Mouse (Mus musculus) Muller cell, postnatal 12 days (primary cell): Measurements from ENCODE around the gene Ankrd11.

ENCODE experiments used
- DNase-seq: peaks from one replicate; pipeline ENCODE4 v3.0.0-alpha.2; 2015; ENCODE audit errors: inconsistent ontology term

The Ankrd11 gene

DNA sequence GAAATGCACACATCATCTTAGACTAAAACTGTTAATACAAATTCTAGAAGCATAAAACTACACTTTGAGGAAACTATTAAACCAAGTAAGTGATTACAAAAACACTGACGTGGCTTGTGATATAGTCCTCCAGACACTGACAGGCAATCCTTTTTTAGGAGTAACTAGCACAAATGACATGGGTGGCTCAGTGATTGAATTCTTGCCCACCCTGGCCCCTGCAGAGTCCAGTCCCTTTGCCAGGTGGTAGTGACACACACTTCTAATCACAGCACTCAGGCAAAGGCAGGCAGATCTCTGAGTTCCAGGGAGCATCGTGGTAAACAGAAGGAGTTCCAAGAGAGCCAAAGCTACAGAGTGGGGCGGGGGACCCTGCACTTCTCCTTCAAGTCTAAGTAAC lies 36.7 kb downstream of the Ankrd11 start:
- DNase-seq, result no peak

DNA sequence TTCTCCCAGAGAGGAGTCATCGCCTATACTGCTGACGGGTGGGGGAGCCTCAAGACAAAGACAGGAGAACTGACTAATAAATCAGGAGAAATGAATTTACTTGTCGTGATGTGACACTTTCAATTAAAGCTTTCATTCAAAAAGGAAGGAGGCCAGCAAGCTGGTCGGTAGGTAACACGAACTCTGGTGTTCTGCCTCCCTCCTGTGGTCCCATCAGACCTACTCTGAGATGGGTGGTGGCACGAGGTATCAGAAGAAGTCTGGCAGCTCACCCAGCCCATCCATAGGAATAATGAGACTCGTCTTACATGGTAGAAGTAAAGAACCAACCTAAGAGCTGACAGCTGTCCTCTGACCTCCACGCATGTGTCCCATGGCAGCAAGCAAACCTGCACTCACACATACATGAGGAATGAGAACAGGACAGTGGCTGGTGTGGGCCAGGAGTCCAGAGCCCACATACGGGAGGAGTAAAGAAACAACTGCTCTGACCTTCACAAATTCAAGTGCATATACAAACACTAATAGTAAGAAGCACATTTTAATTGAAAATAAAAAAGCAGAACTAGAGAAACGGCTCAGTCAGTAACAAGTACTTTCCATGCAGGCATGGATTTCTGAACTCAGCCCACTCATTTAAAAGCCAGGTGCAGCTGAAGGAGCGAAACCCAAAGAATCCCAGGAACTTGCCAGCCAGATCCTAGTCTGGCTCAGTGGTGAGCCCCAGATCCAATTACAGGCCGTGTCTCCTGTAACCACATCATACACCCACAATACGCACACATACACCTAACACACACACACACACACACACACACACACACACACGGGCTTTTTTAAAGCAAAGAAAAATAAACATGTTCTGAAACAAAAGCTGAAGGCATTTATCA lies 37.8 kb downstream of the Ankrd11 start:
- DNase-seq, result peak; percentile 50

DNA sequence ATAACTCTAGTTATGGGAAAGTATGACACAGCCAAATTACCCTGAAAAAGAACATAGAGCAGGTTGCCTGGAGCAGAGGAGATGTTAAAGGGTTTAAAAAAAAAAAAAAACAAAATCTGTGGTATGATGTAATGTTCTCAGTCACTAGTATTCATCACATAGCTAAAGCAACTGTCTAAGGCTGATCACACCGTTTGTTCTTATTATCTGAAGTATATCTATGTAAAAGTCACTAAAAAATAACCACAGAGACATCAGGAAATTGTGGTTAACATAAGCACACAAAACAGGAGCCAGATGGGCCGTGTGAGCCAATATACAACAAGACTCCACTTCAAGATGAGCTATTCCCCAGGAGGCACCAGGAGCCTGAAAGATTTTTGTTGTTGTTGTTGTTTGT lies 41.8 kb downstream of the Ankrd11 start:
- DNase-seq, result no peak

DNA sequence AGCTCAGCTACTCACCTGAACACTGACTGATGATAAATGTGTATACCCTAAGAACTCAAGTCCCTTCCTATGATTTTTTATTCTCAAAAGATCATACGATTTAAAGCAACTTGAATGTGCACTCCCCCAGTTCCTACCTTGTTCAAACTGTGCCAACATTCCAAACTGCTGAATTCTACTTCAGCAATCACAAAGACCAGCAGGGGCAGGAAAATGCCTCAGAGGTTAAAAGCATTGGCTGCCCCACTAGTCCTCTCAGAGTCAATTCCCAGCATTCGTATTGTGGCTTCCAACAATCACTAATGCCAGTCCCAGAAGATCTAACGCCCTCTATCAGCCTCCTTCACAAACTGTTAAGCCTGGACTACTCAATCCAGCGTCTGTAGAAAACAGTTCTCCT lies 44.1 kb downstream of the Ankrd11 start:
- peak; percentile 52 for DNase-seq

DNA sequence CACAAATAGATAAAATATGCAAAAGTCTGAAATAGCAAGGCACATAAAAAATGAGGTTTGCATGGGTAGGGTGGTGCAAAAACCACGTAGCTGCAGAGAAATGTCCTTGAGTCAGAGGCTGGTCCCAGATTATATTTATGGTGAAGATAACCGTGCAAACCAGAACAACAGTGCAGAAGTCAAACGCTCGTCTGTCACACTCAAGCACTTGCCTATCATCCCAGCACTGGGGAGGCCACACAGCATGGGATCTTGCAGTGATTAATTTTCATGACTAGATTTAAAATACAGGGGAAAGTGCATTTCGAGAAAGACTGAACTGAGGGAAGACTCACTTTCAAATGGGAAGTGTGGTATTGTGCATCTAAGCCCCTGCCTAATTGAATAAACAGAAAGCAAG lies 48.3 kb downstream of the Ankrd11 start:
- DNase-seq, result no peak

DNA sequence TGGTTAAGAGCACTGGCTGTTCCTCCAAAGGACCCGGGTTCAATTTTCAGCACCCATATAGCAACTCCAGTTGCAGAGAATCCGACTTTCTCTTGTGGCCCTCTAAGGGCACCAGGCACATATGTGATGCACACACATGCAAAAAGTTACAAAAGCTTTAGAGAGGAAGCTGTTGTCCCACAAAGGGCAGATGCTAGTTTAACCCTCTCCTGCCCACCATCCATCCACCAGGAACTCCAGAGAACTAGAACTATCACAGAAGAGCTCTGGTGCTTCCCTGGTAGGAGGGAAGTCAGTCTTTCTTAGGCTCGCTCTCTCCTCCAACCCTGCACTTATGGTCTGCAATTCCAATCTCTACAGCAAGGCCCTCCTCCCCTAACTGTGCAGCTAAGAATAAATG lies 49.0 kb downstream of the Ankrd11 start:
- no peak for DNase-seq

DNA sequence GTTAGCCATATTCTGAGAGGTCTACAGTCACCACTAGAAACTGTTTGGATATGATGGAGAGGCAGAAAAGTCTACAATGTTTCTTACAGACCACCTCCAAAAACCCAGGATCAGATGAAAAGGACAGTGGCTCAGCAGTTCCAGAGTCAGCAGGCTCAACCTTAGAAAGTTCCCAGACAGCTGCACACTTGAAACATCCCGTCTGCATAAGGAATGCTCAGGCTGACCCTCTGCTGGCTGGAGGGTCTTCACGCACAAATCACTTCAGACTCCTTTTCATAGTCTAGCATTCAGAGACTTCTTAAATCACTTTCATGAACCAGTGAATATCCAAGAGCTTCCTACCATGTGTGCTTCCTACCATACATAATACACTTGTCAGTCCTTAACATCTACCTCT lies 49.8 kb downstream of the Ankrd11 start:
- no peak for DNase-seq

DNA sequence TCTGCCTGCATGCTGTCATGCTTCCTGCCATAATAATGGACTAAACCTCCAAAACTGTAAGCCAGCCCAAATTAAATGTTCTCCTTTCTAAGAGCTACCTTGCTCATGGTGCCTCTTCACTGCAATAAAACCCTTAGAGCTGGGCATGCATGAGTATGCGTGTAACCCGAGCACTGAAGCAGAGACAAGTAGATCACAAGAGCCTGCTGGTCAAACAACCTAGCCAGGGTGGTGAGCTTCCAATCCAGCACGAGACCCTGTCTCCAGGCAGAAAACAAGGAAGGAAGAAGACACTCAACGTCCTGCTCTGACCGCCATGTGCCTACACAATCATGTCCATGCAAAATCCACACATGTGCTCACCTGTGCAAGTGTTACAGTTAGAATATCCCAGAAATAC lies 50.7 kb downstream of the Ankrd11 start:
- DNase-seq, result no peak

DNA sequence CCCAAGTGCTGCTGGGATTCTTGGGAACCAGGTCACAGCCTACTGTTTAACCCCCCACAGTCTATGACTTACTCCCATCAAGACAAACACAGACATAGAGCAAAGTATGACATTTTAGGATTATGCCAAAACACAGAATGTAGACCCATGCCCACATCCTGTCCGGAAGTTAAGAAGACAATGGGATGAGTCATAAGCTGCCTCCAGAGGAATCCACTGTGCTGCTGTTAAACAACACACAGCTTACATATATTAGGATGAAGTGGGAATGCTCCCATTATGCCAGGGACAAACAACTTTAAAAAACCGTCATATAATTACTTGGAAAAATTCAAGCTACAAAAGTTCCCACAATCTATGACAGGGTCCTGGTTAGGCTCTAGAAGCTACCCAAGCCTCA lies 52.1 kb downstream of the Ankrd11 start:
- peak; percentile 62 for DNase-seq

DNA sequence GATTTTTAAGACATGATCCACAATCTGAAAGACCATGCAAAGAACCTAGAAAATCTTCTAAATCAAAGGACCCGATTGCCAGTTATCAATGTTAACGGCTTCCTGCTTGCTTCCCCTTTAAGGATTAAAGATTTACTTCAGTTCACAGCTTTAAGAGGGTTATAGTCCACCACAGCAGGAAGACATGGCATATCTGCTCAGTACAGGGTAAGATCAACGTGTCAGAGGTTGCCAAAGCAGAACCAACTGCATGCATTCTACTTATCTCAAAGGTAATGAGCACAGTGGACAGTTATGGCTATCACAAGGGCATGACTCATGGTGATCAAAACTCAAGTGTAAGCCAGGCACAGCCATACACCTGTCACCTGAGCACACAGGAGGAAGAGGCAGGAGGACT lies 53.1 kb downstream of the Ankrd11 start:
- no peak for DNase-seq

DNA sequence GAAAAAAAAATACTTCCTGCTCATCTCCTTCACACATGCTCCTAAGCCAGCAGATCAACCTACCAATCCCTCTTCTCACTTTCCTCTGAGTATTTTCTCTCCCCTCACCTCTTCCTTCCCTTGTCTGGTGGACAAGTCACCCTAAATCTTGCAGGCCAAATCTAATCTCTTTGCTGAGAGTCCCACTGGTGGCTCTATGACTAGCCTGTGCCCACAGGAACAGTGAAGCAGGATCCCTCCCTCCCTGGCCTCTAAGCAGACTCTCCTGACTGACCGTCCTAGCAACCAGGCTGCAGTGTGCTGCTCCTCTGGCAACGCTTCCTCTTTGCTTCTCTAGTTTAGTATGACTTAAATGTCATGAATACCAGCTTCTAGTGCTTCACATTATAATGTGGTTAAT lies 54.8 kb downstream of the Ankrd11 start:
- no peak for DNase-seq

DNA sequence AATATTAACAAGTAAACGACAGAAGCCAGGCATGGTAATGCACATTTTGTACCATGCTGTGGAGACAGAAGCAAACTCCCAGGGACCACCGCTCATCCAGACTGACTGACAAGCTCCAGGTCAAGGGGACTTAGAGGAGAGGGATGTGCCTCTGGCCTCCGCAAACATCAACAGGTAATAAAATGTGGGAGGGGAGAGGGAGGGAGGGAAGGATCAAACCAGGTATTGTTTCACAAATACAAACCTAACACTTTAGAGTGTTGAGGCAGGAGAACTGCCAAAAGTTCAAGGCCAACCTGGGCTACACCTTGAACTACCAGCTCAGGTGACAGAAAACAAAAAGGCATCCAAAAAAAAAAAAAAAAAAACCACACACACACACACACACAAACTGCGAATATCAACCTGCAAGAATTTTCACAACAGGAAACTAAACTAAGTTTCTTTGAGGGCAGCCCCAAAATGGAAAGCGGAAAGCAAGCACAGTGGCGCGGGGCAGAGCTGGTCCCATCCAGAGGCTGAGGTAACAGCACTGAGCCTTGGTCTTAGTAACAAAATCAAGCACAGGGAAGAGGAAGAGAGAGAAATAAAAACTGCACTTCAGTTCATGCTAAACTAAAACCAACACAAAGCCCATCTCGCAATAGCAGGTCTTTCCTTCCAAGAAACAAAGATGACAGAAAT lies 55.4 kb downstream of the Ankrd11 start:
- DNase-seq, result no peak

DNA sequence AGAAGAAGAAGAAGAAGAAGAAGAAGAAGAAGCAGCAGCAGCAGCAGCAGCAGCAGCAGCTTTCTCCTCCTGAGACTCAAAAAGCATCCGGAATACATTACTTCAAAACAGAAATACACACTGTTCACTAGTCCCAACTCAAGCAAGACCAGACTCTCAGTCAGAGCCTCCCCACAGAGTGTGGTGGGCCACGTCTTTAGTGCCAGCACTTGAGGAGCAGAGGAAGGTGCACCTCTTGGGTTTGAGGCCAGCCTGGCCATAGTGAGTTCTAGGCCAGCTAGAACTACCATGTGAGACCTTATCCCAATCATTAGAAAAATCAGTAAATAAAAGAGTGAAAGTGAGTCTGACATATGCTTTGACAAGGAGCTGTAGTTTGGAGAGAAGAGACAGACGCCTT lies 57.9 kb downstream of the Ankrd11 start:
- no peak for DNase-seq

DNA sequence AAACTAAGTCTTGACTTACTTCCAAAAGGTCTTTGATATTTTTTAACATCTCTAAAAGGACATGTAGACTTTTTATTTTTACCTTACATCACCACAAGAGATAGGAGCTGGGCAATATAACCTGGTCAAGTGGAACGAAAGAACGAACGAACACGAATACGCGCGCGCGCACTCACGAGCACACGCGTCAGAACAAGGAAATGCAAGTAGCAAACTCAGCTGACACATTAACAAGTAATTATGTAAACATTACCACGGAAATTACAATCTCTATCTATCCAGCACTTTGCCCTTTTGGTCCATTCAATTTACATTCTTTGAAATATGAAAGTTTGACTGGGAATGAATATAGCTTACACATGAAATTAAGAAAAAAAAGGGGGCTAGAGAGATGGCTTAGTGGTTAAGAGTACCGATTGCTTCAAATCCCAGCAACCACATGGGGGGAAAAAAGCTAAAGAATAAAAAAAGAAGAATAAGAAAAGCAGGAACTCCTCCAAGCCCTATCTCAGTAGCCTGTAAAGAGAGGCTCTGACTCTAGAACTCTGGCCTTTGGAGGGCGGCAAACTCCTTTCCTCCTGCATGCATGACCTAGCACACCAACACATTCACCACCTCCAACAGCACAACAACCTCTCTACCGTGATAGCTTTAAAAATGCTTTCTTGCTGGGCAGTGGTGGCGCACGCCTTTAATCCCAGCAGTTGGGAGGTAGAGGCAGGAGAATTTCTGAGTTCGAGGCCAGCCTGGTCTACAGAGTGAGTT lies 58.7 kb downstream of the Ankrd11 start:
- no peak for DNase-seq

DNA sequence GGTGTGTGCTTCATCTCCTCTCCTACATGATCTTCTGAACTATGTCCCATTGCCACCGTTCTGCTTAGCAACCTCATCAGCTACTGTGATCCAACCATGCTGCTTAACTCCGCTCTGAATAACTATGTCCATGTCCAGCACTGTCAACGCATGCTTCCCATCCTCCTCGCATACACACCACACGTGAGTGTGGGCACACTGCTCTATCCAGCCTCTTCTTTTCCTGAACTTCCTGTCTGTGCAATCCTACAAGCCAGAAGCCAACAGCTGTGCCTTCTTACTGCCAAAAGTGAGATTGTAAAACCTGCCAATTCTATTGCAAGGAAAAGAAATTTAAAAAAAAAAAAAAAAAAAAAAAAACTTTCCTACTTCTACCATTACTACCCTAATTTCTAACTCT lies 60.4 kb downstream of the Ankrd11 start:
- no peak for DNase-seq

DNA sequence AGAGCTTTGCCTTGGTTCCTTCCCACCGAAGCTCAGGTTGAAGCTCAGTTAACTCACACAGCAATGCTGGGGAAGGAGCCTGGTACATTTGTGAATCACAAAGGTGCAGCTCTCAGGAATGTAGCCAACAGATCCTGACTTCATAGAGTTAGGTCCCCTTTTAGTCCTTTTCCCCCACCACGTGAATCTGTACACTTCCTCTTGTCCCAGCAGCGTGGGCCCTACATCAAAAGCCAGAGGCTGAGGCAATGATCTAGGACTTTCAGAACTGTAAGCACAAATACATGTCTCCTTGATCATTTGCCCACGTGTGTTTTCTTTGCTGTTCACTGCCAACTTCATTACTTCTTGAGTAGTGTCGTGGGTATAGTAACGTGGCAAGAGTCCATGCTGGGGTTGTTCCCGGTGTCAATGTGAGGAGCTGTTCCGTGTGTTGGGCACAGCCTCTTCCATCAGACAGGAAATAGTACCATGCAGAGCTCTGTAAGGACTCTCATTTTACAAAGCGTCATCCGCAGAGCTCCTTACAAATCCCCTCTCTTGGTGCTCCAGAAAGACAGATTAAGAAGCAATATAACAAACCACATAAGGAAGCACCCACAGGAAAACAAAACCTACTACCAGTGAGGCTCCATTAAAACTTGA lies 62.1 kb downstream of the Ankrd11 start:
- DNase-seq, result no peak

DNA sequence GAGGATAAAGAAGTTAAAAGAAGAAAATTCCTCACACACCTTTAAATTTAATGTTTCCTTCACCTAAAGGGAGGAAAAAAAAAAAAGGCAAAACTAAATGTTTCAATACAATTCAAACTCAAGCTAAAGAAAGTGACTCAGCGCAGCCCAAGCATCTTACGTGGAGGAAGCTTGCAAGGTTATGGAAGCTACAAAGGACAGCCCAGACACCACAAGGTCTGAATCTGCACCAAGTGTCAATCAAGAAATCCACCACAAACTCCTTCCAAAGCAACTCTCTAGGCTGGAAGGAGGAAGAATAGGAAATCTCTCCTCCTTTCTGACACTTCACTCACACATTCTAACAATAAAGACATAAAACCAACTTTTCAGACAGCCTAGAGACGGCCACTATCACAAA lies 62.7 kb downstream of the Ankrd11 start:
- no peak for DNase-seq

DNA sequence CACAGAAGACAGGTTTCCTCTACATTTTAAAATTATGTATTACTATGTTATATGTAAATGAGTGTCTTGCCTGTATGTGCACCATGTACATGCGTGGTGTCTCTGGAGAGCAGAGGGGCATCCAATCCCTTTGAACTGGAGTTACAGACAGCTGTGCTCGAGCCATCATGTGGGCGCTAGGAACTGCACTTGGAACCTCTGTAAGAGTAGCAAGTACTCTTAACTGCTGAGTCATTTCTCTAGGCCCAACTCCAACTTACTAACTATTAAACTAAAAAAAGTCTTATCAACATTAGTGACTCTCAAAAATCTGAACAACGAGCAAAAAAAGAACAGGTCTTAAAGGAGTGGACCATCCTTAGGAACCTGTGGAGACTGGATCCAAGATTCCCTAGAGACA lies 66.0 kb downstream of the Ankrd11 start:
- no peak for DNase-seq

DNA sequence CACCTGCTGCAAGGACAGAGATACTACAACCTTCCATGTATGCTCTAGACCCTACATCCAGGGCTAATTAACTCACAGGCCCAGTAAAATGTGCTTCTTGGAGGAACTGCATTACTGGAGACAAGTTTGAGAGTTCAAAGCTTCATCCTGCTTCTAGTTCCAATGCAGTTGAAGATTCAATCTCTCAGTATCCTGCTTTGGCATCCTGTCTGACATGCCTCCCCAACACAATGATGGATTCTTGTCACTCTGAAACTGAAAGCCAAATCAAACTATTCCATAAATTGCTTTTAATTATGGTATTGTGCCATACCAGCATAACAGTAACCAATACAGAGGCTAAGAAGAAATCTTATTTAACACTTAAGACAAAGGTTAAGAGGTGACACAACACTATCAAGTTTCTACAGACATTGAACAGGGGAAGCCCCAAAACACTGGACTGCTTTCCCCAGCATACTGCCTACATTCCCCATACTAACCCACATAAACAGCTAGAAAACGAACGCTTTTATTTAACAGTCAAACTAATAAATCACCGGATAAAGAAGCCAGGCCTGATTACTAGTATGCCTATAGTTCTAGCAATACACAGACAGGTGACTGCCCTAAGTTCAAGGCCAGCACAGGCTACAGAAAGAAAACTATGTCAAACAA lies 72.0 kb downstream of the Ankrd11 start:
- no peak for DNase-seq

DNA sequence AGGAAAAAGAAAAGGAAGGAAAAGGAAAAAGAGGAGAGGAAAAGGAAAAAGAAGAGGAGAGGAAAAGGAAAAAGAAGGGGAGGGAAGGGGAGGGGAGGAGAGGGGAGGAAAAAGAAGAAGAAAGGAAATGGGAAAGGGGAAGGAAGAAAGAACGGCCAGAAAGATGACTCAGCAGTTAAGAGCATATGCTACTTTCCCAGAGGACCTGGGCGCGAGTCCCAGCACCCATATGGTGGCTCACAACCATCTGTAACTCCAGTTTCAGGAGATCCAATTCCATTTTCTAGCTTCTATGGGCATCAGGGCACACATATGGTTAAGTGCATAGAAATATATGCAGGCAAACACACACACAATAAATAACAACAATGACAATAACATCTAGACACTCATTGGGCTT lies 73.9 kb downstream of the Ankrd11 start:
- DNase-seq, result no peak

DNA sequence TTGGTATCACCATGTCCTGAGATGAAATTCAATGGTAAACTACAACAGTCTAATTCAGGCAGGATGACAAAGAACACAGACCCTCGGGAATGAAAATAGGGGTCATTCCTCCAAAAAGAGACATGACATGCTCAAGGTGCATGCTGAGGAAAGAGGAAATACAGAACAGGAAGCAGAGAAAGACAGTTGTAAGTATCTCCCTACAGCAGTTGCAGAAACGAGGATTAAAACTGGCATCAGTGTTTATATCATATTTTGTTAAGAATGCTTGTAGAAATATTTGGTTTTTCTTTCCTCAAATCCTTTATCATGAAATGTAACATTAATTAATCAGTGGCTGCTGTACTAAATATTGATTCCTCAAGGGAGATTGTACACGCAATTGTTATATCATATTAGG lies 75.4 kb downstream of the Ankrd11 start:
- no peak for DNase-seq

DNA sequence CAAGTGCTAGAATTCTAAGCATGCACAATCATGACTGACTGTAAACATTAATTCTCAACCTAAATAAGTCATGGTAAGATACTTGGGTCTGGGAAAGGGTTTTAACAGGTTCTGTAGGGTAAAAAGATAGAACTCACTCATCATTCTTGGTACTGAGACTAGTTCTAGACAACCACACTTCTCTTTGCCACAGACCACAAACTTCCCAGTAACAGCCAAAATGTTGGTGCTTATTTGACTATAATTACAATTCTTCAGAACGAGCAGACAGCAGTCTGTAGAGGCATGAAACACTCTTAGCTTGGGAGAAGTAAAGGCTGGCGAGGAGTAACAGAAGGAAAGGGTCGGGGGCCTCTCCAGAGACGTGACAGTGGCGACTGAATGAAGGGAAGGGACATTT lies 80.0 kb downstream of the Ankrd11 start:
- DNase-seq, result no peak
